Mouse (Mus musculus) urinary bladder, postnatal 4 days (tissue): ENCODE data around the gene Gpr153.

Experiments used
- DNase-seq, 2 experiments: peaks; one replicate each; pipeline ENCODE4 v3.0.0; 2021 to 2022; ENCODE audit warnings: low spot score in 2 of 2

Gpr153 gene

DNA sequence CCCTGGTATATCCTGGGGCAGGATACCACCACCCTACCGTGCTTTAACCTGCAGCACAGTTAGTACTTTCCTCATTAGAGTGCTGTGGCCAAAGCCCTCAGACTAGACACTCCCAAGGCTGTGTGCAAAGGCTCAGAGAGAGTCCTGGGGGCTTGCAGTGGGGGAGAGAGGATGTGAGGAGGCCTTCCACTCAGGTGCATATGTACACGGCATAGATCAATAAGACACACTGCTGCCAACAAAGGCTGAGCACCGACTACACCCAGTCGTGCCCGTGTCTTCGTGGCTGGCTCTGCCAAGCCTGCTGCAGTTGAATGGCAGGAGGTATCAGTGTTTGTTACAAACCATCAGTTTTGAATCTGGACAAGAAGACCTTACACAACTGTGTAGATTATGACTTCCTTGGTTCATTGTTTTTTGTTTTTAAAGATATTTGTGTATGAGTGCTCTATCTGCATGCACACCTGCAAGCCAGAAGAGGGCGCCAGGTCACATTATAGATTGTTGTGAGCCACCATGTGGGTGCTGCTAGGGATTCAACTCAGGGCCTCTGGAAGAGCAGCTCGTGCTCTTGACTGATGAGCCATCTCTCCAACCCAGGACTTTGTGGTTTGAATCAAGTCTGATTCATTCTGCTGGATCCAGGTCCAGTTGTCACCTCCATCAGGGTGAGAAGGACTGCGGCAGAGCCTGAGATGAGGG lies 9.0 kb upstream of the Gpr153 start:
- no peak for DNase-seq

DNA sequence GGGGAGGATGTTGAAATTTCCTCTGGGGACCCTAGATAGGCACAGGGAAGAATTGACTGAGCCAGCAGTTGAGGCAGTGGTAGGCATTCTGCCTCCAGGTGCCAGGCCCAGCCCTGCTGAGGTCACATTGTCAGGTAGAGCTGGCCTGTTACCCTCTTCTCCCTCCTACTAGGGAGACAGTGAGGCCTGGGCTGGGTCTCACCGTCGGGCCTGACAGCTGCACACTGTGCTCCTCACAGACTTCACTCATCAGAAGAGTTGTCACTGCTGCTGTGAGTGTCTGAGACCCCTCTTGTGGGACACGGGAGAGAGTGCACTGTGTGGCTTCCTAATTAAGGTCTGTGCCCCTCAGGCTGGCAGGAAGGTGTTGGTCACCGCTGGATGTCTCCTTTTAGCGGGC lies 8.2 kb upstream of the Gpr153 start:
- DNase-seq: no peak

DNA sequence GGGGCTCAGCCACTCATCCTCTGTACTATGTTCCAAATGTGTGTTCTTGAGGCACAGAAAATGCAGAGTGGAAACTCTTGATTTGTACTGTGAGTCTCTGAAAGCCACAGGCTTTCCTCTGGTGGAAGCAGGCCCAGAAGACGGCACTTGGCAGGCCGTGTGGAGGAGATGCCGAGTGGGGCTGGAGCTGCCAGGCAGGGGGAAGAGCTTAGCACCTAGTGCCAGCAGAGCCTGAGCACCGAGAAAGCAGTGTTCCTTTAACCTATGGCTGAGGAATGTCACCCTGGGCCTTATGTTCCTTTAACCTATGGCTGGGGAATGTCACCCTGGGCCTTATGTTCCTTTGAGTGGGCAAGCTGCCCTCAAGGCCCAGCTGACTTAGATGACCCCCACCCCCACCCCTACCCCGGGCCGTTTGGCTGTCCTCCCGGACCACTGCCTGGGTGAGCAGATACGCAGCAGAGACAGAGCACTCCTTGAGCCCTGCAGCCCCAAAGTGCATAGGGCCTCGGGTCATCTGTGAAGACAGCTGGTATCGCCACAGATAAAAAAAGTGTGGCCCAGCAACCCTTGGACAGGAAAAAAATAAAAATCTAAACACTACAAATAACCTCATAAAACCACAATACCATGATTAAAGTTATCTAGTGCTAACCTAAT lies 7.7 kb upstream of the Gpr153 start:
- no peak for DNase-seq

DNA sequence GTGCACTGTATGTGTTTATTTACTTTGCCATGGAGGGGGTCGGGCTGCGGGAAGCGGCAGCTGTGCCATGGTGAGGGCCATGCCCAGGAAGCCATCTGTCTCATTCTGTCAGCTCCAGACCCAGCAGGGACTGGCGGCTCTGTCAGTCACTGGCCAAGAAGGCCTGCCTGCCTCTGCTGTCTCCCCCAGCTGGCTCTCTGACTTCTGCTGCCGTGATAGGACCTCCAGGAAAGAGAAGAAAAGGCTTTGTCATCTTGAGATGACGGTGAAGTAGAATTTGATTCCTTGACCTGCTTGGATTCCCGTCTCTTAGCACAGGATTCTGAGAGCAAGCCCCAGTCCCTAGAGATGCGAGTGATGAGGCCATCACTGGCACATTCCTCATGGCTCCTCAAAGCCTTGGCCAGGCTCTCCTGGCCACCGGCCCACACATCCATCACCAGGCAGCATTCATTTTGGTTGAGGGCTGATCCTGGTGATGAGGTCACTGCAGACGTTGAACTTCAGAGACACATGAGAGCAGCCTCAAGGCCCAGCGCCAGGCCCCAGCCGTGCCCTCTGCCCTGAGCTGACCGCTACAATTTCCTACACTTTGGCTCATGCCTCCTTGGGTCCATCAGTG lies 6.2 kb upstream of the Gpr153 start:
- DNase-seq: no peak

DNA sequence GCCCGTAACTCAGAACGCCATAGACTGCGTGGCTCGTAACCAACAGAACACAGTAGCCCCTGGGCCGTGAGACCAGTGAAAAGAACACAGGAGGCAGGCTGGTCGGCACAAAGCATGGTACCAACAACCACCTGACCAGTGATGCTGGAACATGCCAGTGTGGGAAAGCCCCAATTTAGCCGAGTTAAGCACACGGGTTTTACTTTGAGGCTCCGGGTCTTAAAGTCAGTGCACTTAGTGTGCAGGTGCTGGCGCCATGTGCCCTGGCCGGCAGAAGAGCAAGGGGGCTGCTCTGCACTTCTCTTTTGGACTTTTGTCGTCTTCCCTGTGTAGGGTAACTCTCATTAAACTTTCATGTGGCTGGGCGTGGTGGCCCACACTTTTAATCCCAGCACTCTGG lies 4.1 kb upstream of the Gpr153 start:
- no peak for DNase-seq

DNA sequence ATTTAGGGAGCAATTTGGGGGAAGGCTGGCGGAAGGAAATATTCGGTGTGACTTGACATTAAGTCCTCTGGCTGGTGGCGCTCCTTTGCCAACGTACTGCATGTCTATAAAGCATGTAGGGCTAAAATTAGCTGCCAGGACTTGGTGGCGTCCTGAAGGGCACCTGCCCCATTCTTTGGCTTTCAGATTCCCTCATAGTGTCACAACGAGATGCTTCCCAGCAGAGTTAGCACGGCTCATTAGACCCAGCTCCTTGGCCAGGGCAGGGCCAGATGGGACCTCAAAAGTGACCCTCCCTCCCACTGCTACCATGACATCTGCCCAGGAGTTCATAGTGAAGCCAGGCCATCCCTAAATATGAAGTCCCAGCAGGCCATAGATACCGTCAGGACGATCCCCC lies 3.4 kb upstream of the Gpr153 start:
- DNase-seq: no peak

DNA sequence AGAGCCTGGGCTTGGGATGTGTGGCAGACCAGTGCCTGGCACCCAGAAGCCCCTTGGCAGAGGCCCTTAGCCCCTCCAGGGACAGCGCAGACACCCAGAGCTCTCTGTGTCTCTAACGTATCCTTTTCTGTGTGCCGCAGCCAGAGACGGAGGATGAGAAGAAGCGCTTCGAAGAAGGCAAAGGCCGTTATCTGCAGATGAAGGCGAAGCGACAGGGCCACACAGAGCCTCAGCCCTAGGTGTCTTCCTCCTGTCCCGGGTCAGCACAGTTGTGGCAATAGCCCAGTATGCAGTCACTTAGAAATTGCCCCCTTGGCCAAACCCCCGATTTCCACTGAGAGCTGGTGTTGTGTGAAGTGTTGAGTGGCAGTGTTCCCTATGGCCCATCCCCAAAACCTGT lies 2.7 kb upstream of the Gpr153 start:
- no peak for DNase-seq

DNA sequence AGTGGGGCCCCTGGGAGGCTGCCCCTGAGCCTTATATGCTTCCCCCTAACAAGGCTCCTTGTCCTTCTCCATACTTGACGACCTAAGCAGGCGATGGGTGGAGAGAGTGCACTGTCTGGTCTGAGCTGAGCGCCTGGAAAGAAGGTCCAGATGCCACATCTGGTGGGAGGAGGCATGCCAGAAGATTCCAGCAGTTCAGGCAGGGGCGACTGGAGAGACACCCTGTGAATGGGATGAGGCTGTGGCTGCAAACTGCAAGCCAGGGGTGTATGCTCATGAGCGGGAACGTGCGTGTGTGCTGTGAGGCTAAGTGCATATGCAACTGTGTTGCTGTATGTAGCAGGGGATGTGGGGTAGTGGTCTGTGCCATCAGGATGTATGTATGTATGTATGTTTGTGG lies 2.0 kb upstream of the Gpr153 start:
- DNase-seq: no peak

DNA sequence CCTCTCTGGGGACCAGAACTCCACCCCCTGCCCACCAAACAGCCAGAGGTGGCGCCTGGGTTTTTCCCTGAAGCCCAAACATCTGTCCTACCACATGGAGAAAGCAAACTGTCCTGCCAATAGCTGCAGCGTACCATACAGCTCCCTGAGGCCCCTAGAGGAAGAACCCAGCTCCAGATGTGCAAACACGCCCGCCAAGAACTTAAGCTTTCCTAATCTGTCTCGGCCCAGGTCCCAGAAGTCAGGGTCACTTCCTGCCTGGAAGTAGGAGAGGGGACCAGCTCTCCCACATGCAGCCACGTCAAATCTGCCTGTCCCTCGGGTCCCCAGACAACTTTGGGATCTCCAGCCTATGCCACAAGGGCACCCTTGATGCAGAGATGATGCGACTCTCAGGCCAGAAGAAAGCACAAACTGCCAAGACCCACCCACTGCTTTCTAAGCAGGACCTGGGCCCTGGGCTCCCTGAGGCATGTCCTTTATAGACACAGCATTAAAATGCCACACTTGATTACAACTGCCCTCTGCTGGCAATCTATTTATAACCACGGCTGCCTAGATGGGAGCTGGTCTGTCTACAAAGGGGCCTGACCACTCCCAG lies 1.5 kb upstream of the Gpr153 start:
- peak in 1 of 2 experiments; percentile 77 for DNase-seq

DNA sequence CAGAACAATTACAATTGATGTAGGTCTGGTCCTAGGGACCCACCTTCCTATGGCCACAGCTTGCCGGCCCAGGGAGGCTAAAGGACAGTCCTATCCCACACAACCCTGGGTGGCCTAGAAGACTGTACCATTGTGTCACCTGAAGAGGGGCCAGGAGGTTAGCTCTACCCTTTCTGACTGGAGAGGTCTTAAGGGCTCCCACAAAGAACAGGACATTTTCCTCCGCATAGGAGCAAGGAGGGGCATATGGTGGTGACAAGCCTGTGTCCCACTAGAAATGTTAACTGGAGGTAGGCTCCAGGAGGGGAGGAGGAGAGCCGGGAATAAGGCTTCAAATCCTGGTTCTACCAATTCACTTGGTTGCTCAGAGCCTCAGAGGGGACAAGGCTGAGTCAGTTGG lies 841 bp upstream of the Gpr153 start:
- DNase-seq: no peak

DNA sequence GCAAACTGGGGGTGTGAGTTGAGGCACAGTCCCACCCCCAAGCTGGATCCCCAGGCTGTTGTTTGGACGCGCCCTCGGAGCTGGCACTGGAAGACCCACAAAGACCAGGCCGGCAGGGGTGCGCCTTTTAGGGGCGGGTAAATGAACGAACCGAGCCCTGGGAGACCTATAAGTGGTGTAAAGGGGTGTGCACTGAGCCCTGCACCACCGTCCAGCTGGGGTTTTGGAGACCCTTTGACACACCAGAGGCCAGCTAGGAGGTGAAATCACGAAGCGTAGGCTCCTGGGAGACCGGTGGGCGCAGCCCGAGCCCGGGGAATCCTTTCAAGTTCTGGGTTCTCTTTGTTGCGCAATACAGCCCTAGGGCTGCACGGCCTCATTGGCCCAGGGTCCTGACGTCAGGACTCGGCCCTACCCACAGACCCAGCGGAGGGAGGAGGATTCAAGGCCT lies 674 bp downstream of the Gpr153 start:
- no peak for DNase-seq

DNA sequence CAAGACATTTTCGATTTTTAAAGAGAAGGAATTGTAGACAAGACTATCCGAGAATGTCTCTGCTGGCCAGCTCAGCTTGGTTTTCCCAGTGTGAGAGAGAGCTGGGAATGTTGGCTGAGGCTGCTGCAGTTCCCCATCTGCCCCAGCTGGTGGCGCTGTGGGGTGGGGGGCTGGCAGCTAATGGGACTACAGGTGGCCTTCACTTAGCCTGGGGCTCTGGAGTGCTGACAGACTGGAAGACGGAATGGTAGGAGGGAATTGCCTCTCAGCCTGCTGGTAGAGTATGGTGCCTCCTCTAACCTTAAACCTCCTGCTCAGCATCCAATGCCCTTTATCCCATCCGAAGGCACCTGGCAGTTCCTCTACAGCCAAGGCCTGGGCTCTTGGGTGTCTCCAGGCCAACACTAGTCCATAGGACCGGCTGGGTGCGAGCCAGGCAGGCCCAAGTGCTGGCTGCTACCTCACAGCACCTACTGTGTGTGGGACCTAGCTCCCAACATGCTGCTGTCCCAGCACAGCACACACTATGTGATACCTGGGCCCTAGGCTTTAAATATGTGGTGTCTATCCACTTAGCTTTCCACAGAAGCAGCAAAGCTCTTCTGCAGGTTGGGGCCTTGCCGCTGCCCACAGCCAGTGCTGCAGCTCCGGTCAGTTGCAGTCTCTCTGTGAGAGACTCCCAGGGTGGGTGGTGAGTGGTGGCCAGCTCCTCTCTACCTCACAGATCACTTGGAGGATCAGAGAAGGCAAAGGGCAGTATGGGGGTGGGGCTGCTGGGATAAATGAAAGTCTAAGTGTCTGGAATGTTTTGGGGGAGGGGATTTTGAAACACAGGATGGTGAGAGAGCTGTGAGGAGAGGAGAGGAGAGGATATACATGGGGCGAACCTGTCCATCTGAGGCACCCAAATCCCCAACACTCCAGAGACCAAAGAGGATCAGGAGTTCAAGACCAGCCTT lies 2.6 kb downstream of the Gpr153 start:
- no peak for DNase-seq

DNA sequence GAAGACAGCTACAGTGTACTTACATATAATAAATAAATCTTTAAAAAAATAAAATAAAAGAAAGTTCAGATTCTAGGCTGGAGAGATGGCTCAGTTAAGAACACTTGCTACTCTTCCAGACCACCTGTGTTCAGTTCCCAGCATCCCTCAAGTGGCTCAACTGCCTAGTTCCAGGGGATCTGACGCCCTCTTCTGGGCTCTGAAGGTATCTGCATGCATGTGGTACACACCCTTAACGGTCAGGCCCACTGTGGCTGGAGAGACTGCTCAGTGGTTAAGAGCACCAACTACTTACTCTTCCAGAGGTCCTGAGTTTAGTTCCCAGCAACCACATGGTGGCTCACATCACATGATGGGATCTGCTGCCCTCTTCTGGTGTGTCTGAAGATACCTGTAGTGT lies 3.9 kb downstream of the Gpr153 start:
- DNase-seq: no peak

DNA sequence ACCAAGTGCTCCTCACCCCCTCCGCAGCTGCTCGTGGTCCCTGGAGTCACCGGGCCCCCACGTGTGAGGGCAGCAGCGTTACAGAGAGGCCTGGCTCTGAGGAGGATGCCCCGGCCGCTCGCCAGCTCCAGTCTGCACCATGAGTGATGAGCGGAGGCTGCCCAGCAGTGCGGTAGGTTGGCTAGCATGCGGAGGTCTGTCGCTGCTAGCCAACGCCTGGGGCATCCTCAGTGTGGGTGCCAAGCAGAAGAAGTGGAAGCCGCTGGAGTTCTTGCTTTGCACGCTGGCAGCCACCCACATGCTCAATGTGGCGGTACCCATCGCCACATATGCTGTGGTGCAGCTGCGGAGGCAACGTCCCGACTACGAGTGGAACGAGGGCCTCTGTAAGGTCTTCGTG lies 5.0 kb downstream of the Gpr153 start:
- no peak for DNase-seq

DNA sequence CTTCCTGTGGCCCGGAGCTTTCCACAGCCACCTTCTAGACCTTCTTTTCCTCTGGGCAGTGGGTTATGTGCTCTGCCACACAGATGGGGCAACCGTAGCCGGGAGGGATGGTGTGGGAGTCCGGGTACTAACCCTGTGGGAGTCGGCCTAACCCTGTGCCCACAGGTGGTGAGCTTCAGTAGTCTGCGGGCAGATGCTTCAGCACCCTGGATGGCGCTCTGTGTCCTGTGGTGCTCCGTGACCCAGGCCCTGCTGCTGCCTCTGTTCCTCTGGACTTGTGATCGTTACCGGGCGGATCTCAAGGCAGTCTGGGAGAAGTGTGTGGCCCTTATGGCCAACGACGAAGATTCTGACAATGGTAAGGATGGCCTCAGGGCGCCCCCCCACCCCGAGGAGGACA lies 7.6 kb downstream of the Gpr153 start:
- no peak for DNase-seq

DNA sequence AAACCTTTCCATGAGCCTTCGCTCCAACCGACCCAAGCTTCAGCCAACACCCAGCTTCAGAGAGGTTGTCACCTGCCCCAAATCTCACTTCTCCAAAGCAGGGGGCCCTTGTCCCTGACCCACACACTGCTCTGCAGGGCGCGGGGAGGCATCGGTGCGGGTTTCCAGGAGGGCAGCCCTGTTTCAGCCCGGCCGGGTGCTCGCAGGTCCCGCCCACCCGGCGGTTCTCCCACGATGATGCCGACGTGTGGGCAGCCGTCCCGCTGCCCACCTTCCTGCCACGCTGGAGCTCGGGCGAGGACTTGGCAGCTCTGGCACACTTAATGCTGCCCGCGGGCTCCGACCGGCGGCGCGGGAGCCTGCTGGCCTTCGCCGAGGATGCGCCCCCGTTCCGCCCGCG lies 8.7 kb downstream of the Gpr153 start:
- DNase-seq: no peak

DNA sequence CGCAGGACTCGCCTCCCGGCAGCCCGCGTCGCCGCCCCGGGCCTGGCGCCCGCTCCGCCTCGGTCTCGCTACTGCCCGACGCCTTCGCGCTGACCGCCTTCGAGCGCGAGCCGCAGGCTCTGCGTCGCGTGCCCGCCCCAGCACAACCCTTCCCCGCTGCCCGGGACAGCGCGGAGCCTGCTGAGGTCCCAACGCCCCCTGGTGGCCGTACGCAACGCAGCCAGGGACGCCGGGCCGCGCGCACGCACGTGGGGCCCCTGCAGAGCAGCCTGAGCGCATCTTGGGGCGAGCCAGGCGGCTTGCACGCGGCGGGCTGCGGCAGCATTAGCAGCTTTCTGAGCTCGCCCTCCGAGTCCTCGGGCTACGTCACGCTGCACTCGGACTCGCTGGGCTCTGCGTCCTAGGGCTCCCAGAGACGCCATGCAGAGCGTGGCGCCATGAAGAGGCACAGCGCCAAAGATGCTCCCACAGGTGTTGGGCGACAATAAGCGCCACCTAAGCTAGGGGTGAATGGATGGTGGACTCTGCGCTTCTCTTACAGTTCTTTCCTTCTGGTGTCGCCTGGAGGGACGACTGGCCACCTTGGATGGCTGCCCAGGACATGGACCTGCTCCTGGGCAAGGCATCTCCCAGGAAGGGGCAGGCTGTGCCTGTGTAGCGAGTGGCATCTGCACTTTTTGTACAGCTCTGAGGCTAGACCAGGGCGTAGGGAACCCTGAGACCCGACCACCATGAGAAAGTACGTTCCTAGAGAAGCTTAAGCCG lies 9.3 kb downstream of the Gpr153 start:
- DNase-seq: peak; percentile 81 to 89

DNA sequence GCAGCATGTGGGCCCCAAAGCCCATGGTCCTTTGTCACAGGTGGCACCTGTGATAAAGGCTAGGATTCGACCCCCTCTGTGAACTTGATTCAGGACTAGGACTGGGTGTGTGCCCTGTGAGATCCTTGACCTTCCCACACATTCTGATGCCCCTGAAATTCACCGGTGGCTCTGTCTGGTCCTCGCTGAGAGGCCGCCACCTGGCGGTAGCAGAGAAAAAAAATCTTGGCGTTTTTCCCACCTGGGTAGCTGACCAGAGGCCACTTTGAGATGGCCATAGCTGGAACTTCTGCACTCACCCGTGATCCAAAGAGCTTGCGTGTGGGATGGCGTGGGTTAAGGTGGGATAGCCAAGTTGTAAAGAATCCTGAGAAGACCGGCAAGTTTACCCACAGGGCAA lies 11.5 kb downstream of the Gpr153 start:
- peak in 1 of 2 experiments; percentile 49 for DNase-seq

DNA sequence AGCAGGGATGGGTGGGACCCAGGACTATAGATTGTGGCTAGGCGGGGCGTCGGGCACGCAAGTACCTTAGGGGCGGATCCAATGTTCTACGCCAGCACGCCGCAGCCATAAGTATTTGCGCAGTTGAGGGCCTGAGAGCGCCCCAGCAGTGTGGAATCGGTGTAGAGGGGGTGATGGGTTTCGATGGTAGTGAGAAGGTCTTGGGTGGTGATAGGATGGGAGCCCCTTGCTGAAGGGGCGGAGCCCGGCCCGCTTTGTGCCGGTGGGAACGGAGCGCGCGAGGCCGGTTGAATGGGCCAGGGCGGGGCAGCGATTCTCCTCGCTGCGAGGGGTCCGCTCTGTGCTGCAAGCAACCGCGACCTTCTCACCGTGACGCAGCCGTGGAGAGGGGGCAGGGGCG lies 12.2 kb downstream of the Gpr153 start:
- DNase-seq: no peak

DNA sequence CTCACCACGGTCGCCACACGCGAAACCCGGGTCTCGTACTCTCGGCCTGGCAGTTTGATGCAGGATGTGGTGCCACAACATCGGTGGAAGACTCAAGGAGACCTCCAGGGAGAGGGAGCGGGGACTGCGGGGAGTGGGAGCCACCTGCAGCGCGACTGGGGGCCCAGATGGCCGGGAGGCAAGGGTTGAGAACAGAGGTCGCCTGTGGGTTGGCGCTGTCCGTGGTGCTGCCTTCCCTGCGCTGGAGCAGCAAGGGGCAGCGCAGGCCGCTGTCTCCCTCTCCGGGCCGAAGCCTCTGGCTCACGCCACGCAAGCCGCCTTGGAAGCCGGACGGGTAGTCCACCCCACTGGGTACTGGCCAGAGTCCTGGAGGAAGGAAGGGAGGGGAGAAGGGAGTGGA lies 12.9 kb downstream of the Gpr153 start:
- DNase-seq: peak; percentile 62 to 73
